Mouse (Mus musculus) heart, embryonic 13.5 days (tissue): Measurements from ENCODE around the gene Cd63. TPM values are rescaled to one million over a fixed set of nuclear protein-coding genes. Genes with fewer than 3 reads are reported as not detected.

Source experiments
- ATAC-seq: fragments of 200-750 bp; cut with Nextera tagmentation; 2 replicates; pipeline ENCODE4 v1.8.0; 2017; ENCODE audit warnings: moderate TSS enrichment; ENCODE audit not compliant: insufficient number of reproducible peaks, low FRiP score, low TSS enrichment; ENCODE audit errors: extremely low read depth
- H3K27ac ChIP-seq: fragments of 300-500 bp; sonication (generic); replicated peaks from 2 replicates; pipeline ENCODE4 v1.5.1; 2015; ENCODE audit warnings: moderate library complexity, mild to moderate bottlenecking, inconsistent platforms
- H3K27me3 ChIP-seq: fragments of 300-500 bp; sonication (generic); replicated peaks from 2 replicates; pipeline ENCODE4 v1.6.1; 2015; ENCODE audit warnings: mild to moderate bottlenecking, inconsistent platforms
- H3K36me3 ChIP-seq: fragments of 300-500 bp; sonication (generic); 2 replicates; pipeline ENCODE4 v1.6.1; 2015; ENCODE audit warnings: mild to moderate bottlenecking, inconsistent platforms
- H3K4me1 ChIP-seq: fragments of 300-500 bp; sonication (generic); 2 replicates; pipeline ENCODE4 v1.6.1; 2015; ENCODE audit warnings: inconsistent platforms
- H3K4me2 ChIP-seq: fragments of 300-500 bp; sonication (generic); 2 replicates; pipeline ENCODE4 v1.6.1; 2015; ENCODE audit warnings: inconsistent platforms, mild to moderate bottlenecking, moderate library complexity
- H3K4me3 ChIP-seq: fragments of 300-500 bp; sonication (generic); 2 replicates; pipeline ENCODE4 v1.5.1; 2015; ENCODE audit warnings: moderate library complexity, mild to moderate bottlenecking, inconsistent platforms
- H3K9ac ChIP-seq: fragments of 300-500 bp; sonication (generic); 2 replicates; pipeline ENCODE4 v1.6.1; 2015; ENCODE audit warnings: inconsistent platforms, mild to moderate bottlenecking, moderate library complexity
- H3K9me3 ChIP-seq: fragments of 300-500 bp; sonication (generic); 2 replicates; pipeline ENCODE4 v1.6.1; 2016; ENCODE audit warnings: inconsistent platforms
- WGBS: fragments of 180-500 bp; shearing (Covaris S2); methylation state at CpG from one replicate; pipeline ENCODE4 v1.1.7; 2015; ENCODE audit warnings: mixed read lengths; 5-methylcytosine and 5-hydroxymethylcytosine counted together
- polyA plus RNA-seq: library from polyadenylated mRNA; unstranded; fragments of >200 nt; fragmentation: Nextera tagmentation; extraction: Ambion mirVana; gene quantifications from 2 replicates; pipeline ENCODE4 v1.2.1, GENCODE M21; 2015

Gene Cd63
- polyA plus RNA-seq, result 370 and 426 TPM in 2 replicates

DNA sequence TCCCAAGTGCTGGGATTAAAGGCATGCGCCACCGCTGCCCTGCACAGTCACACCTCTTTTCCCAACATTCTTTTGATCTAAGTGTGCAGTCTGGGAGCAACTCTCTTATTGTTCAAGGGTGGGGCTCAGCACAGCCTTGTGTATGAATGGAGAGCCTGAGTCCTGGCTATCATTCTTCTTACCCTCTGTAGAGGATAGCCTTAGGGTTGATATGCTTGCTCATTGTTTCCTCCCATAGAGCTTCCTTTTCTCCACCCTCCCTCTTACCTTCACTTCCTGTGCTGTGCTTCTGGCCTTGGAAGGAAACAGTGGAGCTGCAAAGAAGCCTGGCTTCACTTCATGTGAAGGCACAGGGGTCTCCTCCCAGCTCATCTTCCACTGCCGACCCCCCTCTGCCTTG lies at the start of gene Cd63:
Gene Cd63 (plus strand): TSS at position 292 of the 400 bp plus-strand sequence.
- Histone ChIP-seq H3K27me3 (peaks cover 21% of the 10 kb centered on the region), H3K36me3 (no peaks in the 10 kb centered on the region), H3K27ac (no peak within 1 kb of the TSS), H3K9ac (no peak within 1 kb of the TSS), H3K4me2 (no peak within 1 kb of the TSS), H3K9me3 (no peaks in the 10 kb centered on the region), H3K4me1 (peaks cover 9% of the 10 kb centered on the region), H3K4me3 (no peak within 1 kb of the TSS)
- WGBS, result 78% methylated on average over 3 of the region's 3 CpGs
- ATAC-seq, result no peak

GRCm38 (mm10) chr10:128861176-128861575 lies 39.6 kb upstream of the Cd63 start:
- peaks cover 73% of the 10 kb centered on the region for H3K36me3 ChIP-seq
- no peak overlapping the region for H3K27ac ChIP-seq
- H3K4me2 ChIP-seq, result no peak overlapping the region
- no peaks in the 10 kb centered on the region for H3K4me1 ChIP-seq
- no peaks in the 10 kb centered on the region for H3K9me3 ChIP-seq
- no peak overlapping the region for H3K4me3 ChIP-seq
- no peak overlapping the region for H3K9ac ChIP-seq
- no peaks in the 10 kb centered on the region for H3K27me3 ChIP-seq
- ATAC-seq, result no peak

DNA sequence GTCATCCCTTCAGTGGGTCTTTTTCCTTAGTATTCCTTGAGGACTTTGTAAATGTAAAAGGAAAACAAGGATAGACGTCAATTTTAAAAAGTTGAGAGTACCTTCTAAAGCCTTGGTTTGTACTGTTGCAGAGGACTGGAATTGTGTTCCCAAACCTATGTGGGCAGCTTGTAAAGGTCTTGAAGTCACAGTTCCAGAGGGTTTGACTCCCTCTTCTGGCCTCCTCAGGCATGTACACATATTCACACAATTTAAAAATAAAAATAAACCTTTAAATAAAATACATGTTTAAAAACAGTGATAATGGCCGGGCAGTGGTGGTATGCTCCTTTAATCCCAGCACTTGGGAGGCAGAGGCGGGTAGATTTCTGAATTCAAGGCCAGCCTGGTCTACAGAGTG lies 34.7 kb upstream of the Cd63 start:
- no peak overlapping the region for H3K27ac ChIP-seq
- H3K4me3 ChIP-seq, result no peak overlapping the region
- H3K4me1 ChIP-seq, result no peaks in the 10 kb centered on the region
- no peak overlapping the region for H3K4me2 ChIP-seq
- 84% methylated on average over 3 of the region's 3 CpGs for WGBS
- no peak for ATAC-seq
- no peaks in the 10 kb centered on the region for H3K9me3 ChIP-seq
- no peak overlapping the region for H3K9ac ChIP-seq
- H3K36me3 ChIP-seq, result peaks cover 75% of the 10 kb centered on the region
- H3K27me3 ChIP-seq, result no peaks in the 10 kb centered on the region

GRCm38 (mm10) chr10:128866518-128866917 lies 34.3 kb upstream of the Cd63 start:
- Histone ChIP-seq H3K9me3 (no peaks in the 10 kb centered on the region), H3K4me3 (no peak overlapping the region), H3K4me1 (no peaks in the 10 kb centered on the region), H3K9ac (no peak overlapping the region), H3K27ac (no peak overlapping the region), H3K4me2 (no peak overlapping the region), H3K27me3 (no peaks in the 10 kb centered on the region), H3K36me3 (peaks cover 76% of the 10 kb centered on the region)
- WGBS, result 95% methylated on average over 1 of the region's 1 CpGs
- no peak for ATAC-seq

- no peaks in the 10 kb centered on the region for H3K27me3 ChIP-seq
- H3K9me3 ChIP-seq, result no peaks in the 10 kb centered on the region
- no peaks in the 10 kb centered on the region for H3K4me1 ChIP-seq
- no peak for ATAC-seq
- H3K4me3 ChIP-seq, result no peak overlapping the region
- WGBS, result 77% methylated on average over 3 of the region's 3 CpGs
- no peak overlapping the region for H3K27ac ChIP-seq
- H3K36me3 ChIP-seq, result peaks cover 88% of the 10 kb centered on the region
- no peak overlapping the region for H3K4me2 ChIP-seq
- no peak overlapping the region for H3K9ac ChIP-seq
These were observed 30.4 kb upstream of the Cd63 start for GRCm38 (mm10) chr10:128870341-128870740.

DNA sequence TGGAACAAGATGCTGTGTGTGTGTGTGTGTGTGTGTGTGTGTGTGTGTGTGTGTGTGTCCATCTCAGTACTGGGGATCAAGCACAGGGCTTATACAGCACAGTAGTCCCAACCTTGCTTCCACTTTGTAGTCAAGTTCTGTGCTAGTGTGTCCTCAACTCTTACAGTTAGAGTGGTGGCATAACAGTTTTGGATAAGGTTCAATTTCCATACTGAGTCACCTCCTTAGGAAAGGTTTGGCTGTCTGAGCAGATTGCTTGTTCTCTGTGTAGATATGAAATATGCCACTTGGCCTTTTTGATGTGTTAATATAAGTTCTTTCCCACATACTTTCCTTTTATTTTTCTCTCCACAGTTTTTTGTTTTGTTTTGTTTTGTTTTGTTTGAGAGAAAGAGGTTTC lies 22.5 kb upstream of the Cd63 start:
- H3K36me3 ChIP-seq, result peaks cover 72% of the 10 kb centered on the region
- H3K9me3 ChIP-seq, result no peaks in the 10 kb centered on the region
- H3K9ac ChIP-seq, result no peak overlapping the region
- H3K4me1 ChIP-seq, result no peaks in the 10 kb centered on the region
- no peak overlapping the region for H3K27ac ChIP-seq
- H3K4me2 ChIP-seq, result no peak overlapping the region
- H3K4me3 ChIP-seq, result no peak overlapping the region
- ATAC-seq, result no peak
- no peaks in the 10 kb centered on the region for H3K27me3 ChIP-seq

- Histone ChIP-seq H3K9ac (no peak overlapping the region), H3K9me3 (no peaks in the 10 kb centered on the region), H3K27ac (no peak overlapping the region), H3K27me3 (no peaks in the 10 kb centered on the region), H3K36me3 (peaks cover 68% of the 10 kb centered on the region), H3K4me1 (no peaks in the 10 kb centered on the region), H3K4me3 (no peak overlapping the region), H3K4me2 (no peak overlapping the region)
- 84% methylated on average over 2 of the region's 2 CpGs for WGBS
- ATAC-seq, result no peak
These were observed 22.0 kb upstream of the Cd63 start for GRCm38 (mm10) chr10:128878811-128879210.

DNA sequence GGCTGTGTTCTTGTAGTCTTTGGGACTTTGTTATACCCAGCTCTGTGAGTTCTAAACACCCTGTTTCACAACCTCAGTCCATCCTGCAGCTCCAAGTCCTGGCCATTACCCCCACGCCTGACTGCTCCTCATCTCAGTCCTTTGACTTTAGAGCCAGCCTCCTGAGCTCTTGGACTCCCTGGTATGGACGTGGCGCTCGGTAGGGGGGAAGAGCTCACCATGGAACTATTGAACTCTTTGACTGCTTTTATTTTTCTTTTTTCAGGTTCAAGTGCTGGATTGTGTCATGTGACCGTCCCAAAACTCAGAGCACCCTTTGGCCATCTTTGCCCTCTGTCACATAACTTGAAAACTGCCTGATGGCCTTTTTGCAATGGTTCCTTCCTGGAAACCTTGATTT lies 18.7 kb upstream of the Cd63 start:
- Histone ChIP-seq H3K9ac (no peak overlapping the region), H3K4me3 (no peak overlapping the region), H3K27ac (no peak overlapping the region), H3K9me3 (no peaks in the 10 kb centered on the region), H3K4me1 (peaks cover 10% of the 10 kb centered on the region), H3K4me2 (no peak overlapping the region), H3K36me3 (peaks cover 56% of the 10 kb centered on the region), H3K27me3 (no peaks in the 10 kb centered on the region)
- WGBS, result 87% methylated on average over 5 of the region's 5 CpGs
- ATAC-seq, result no peak

DNA sequence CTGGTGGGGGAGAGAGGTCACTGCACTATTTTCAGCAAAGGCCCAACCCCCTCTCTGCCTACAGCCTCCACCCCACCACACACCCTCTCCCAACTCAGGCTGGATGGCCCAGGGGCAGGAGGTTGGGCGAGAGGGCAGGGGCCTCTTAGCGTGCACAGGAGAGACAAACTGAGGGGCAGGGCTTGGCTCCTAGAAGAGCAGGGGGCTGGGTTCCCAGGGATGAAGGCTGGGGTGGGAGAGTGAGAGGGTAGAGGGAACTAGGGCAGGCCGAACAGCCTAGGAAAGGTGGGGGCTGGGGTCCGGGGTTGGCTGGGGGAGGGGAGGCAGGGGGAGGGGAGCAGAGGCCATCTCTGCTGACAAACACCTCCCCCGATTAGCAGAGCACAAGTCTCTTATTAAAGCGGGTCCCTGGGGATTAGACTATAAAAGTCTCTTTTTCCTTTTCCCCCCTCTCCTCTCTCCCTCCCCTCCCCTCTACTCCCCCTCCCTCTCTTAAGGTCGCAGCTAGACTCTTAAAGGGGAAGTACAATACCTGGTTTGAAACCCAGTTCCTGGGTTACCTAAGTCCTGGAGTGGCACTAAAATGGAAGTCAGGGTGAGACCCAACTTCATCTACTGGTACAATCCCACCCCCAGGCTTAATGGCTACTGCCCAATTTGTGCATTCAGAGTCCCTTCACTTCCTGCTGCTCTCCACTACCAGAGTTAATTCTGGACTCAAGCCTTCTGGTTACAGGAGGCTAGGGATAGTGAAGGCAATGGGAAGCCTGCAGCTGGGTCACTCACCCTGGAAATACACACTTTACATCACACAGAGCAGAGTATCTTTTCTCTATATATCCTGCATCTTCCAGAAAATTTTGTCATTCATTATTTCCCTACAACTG lies 11.6 kb upstream of the Cd63 start:
- Histone ChIP-seq H3K9ac (peak overlapping the region; percentile 85), H3K27me3 (peaks cover 20% of the 10 kb centered on the region), H3K27ac (peak overlapping the region; percentile 53), H3K9me3 (no peaks in the 10 kb centered on the region), H3K4me1 (peaks cover 50% of the 10 kb centered on the region), H3K36me3 (peaks cover 23% of the 10 kb centered on the region), H3K4me2 (peak overlapping the region; percentile 96), H3K4me3 (peak overlapping the region; percentile 75)
- no peak for ATAC-seq
- WGBS, result 4% methylated on average over 7 of the region's 7 CpGs

DNA sequence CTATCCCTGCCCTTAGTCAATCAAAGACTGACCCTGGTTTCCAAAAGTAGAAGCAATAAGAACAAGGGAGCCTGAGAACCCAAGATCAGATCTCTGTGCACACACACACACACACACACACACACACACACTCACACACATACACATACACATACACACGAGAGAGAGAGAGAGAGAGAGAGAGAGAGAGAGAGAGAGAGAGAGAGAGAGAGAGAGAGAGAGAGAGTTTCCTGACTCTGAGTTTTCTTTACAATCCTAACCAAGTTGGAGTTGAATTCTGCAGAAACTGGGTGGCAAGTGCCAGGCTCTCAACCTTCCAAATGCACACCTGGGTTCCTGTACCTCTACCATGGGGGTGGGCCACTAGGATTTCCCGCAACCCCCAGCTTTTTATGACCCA lies 10.9 kb upstream of the Cd63 start:
- no peaks in the 10 kb centered on the region for H3K9me3 ChIP-seq
- H3K36me3 ChIP-seq, result peaks cover 19% of the 10 kb centered on the region
- peak overlapping the region; percentile 75 for H3K4me3 ChIP-seq
- H3K27me3 ChIP-seq, result peaks cover 25% of the 10 kb centered on the region
- peaks cover 54% of the 10 kb centered on the region for H3K4me1 ChIP-seq
- ATAC-seq, result no peak
- peak overlapping the region; percentile 96 for H3K4me2 ChIP-seq
- H3K27ac ChIP-seq, result peak overlapping the region; percentile 53
- 41% methylated on average over 1 of the region's 2 CpGs for WGBS
- peak overlapping the region; percentile 85 for H3K9ac ChIP-seq

DNA sequence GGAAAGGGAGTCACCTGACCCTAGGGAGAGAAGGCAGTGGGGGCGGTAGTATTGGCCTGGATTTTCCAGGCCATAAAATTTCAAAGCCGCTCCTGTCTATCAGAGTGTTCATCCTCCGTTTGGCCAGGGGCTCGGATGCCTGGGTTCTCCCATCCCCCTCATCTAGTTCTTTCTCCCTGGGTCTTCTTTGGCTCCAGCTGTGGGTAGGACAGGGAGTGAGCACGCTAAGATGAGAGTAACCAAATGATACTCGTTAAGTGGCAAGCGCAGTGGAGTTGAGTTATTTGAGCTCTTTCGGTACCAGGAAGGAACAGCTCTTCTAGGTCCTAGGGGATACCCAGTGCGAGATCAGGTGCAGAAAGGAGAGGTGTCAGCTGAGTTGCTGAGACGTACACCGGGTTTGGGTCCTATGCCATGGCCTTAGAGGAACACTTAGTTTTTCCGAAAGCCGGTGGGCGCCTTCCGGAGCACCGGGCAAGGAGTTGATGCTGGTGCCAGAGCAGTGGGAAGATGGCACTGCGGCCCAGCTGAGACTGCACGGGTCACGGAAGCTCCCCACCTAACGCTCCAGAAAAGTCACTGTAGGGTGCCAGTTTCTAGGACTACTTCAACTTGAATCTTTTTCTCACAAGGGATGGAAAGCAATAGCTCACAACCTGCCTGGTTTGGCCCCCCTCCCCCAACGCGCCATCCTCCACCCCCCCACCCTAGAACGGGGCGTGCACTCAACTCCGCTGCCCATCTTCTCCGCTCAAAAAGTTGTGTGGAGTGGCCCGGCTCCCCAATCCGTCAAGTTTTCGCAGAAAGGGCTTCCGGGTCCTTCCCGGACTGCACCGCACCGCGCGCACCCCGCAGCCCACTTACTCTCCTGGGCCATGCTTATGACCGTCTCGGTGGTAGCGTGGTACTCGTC lies 10.2 kb upstream of the Cd63 start:
- H3K9ac ChIP-seq, result peak overlapping the region; percentile 85
- peaks cover 59% of the 10 kb centered on the region for H3K4me1 ChIP-seq
- H3K36me3 ChIP-seq, result peaks cover 11% of the 10 kb centered on the region
- peak overlapping the region; percentile 75 for H3K4me3 ChIP-seq
- H3K9me3 ChIP-seq, result no peaks in the 10 kb centered on the region
- WGBS, result under 1% methylated on average over 40 of the region's 40 CpGs
- H3K27ac ChIP-seq, result peak overlapping the region; percentile 87
- ATAC-seq, result no peak
- H3K4me2 ChIP-seq, result peak overlapping the region; percentile 96
- H3K27me3 ChIP-seq, result peaks cover 25% of the 10 kb centered on the region
